Mouse (Mus musculus): ENCODE measurements at regions not wholly inside any gene's neighbourhood (a gene's known extent, or its start where the extent isn't known, plus 50 kb on each side); places are given as distances from the start of the nearest gene placed in this dataset.
A peak's percentile ranks its signal among the peaks of the same experiment; 100 is the strongest.

GRCm38 (mm10) chr3:101524905-101525304 is 79.6 kb downstream of the Atp1a1 start:
- peak in 1 of 2 experiments; percentile 22 for DNase-seq

- DNase-seq, result no peak
Observed at GRCm38 (mm10) chr3:101524444-101524843, 80.0 kb downstream of the Atp1a1 start.

- DNase-seq, result no peak
Observed at GRCm38 (mm10) chr3:101523239-101523638, 81.2 kb downstream of the Atp1a1 start.

DNA sequence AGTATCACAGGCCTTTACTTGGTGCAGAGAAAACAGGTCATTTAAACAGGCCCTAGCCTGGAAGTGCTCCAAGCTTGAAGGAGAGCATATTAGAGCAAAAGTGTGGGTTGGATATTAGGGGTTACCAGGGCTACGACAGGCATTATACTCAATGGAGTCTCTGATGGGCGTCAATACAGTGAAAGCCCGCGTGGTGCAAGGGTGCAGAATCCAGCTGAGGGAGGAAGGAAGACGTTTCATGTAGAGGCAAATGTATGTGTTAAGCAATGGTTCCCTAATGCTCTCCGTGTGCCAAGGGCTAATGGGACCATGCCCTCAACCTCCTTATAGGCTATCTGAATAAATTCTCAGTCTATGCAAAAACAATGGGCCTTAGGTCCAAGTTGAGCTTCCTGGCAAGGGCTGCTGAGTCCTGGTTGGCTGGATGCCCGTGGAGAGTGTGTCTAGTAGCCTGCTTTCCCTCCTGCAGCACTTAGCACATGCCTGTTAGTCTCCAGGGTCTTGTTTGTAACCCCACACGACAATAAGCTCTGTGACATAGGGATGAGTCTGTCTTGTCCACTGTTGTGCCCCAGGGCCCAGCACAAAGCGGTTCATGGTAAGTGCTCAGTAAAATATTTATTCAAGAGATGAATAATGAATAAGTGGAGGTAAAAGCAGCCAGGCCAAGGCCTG is 82.1 kb downstream of the Atp1a1 start:
- peak; percentile 58 to 62 for DNase-seq

DNA sequence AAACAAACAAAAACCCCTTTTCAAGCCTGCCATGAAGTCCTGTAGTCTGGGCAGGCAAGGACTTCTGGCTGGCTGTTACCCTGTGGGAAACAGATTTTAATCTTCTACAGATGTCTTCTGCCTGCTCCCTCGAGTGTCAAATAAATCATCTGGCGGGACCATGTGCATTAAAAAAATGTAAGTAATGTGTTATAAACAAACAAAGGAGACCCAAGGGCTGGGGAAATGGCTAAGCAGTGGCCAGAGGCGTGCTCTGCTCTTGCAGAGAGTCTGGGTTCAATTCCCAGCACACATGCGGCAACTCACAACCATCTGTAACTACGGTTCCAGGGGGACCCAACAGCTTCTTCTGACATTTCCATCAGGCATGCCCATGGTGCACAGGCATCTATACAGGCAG is 83.3 kb downstream of the Atp1a1 start:
- no peak for DNase-seq

- DNase-seq, result no peak
Observed at GRCm38 (mm10) chr3:101520115-101520514, 84.4 kb downstream of the Atp1a1 start.

GRCm38 (mm10) chr3:101519551-101519950 is 84.9 kb downstream of the Atp1a1 start:
- no peak for DNase-seq

DNA sequence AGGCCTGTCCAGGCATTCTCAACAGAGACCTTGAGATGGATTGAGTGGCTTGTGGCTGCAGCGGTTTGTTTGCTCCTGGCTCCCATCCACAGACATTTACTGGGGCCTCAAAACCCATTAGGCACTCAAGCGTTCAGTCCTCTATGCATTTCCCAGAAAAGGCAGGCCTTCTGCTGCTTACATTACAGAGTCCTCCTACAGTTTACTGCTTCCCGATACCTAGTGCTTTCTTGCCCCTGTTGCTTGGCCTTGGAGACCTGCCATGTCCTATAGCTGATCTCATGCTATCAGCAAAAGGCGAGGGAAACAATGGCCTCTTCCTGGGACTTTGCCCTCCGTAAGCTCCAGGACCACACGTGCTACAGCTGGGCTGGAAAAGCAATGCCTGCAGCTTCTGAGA is 85.7 kb downstream of the Atp1a1 start:
- no peak for DNase-seq

- no peak for DNase-seq
Observed at GRCm38 (mm10) chr3:101517547-101517946, 86.9 kb downstream of the Atp1a1 start.

DNA sequence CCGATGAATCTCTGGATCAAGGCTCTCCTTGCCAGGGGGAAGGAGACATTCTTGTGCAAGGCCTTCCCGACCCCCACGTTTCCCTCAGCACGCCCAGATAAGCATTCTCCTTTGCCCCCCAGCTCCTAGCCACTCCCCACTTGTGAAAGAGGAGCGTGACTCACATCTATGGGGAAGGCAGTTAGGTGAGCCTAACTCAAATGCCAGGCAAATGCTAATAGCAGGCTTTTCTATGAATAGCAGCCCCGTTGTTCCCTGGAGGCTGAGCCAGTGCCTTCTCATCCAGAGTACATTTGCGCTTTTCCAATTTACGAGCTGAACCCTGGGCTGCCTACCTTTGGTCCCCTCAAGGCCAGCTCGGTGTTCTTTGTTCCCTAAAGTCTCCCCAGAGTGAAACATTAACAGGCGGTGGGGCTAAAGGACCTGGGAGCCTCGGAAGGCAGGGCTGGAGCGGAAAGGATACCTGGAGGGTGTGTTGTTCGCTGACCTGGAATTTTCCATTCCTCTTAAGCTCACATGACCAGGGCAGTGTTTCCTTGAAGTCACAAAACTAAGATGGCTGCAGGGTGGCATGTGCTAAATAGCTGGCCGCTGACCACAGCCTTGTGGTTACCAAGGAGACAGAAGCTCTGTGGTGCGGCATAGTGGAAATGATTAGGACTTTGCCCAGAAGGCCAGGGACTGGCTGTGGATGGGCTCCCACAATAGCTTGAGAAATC is 87.5 kb downstream of the Atp1a1 start:
- no peak for DNase-seq

DNA sequence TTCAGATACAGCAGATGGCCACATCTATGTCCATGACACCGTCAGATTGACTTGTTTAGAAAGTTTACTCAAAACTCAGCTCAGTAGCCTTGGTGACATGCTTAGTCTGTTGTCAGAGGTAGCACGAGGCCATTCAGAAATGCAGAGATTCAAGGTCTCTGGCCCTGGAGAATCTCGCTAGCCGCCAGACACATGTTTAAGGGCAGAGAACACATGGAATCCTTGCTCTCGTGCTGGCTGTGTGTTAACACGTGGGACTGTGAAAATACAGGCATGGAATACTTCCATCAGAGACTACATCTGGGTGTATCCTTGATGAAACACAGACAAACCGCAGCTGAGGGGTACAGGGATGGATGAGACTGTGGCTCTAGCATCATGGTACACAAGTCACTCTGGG is 88.9 kb downstream of the Atp1a1 start:
- no peak for DNase-seq

- DNase-seq, result no peak
Observed at GRCm38 (mm10) chr3:101513611-101514311, 90.7 kb downstream of the Atp1a1 start.
